Mouse (Mus musculus) cerebellum, adult 2 months (tissue): Measurements from ENCODE around the gene Slc36a4. TPM values are rescaled to one million over a fixed set of nuclear protein-coding genes. Genes with fewer than 3 reads are reported as not detected.

Experiments used
- DNase-seq, 2 experiments: peaks; one replicate each; pipeline ENCODE4 v3.0.0; 2021
- H3K27ac ChIP-seq: fragments of 200-500 bp; 2 replicates; pipeline ENCODE4 v1.5.1; 2012; ENCODE audit warnings: low read length, control low read depth, inconsistent platforms; ENCODE audit not compliant: insufficient read depth
- H3K27me3 ChIP-seq: fragments of 200-500 bp; 2 replicates; pipeline ENCODE4 v1.6.1; 2012; ENCODE audit warnings: inconsistent platforms, mild to moderate bottlenecking, low read length, moderate library complexity; ENCODE audit not compliant: control insufficient read depth, insufficient read depth
- H3K4me1 ChIP-seq: fragments of 200-500 bp; 2 replicates; pipeline ENCODE4 v1.6.1; 2011; ENCODE audit warnings: low read length; ENCODE audit not compliant: control insufficient read depth, insufficient read depth
- H3K4me3 ChIP-seq: fragments of 200-500 bp; replicated peaks from 2 replicates; pipeline ENCODE3; 2011; ENCODE audit warnings: mild to moderate bottlenecking, low read depth, low read length, control low read depth; ENCODE audit not compliant: insufficient read depth
- CTCF ChIP-seq: fragments of 200-500 bp; IDR thresholded peaks from 2 replicates; pipeline ENCODE4 v1.5.1; 2011; ENCODE audit warnings: low read depth, mild to moderate bottlenecking, control low read depth, low read length, moderate library complexity, borderline replicate concordance; ENCODE audit not compliant: insufficient read depth
- POLR2A ChIP-seq: fragments of 200-500 bp; IDR thresholded peaks from 2 replicates; pipeline ENCODE4 v1.6.1; 2011; ENCODE audit warnings: low read length, control low read depth, borderline replicate concordance; ENCODE audit not compliant: insufficient read depth
- WGBS: fragments of 180-500 bp; shearing (Covaris S2); methylation state at CpG from one replicate; pipeline ENCODE4 v1.1.7; 2018; 5-methylcytosine and 5-hydroxymethylcytosine counted together
- polyA plus RNA-seq: library from polyadenylated mRNA; depleted of rRNA; stranded (reverse); fragments of >200 nt; gene quantifications from 2 replicates; pipeline ENCODE4 v1.2.3, GENCODE M21; 2012

Gene Slc36a4
- polyA plus RNA-seq, 1 experiment = 27.3 TPM

DNA sequence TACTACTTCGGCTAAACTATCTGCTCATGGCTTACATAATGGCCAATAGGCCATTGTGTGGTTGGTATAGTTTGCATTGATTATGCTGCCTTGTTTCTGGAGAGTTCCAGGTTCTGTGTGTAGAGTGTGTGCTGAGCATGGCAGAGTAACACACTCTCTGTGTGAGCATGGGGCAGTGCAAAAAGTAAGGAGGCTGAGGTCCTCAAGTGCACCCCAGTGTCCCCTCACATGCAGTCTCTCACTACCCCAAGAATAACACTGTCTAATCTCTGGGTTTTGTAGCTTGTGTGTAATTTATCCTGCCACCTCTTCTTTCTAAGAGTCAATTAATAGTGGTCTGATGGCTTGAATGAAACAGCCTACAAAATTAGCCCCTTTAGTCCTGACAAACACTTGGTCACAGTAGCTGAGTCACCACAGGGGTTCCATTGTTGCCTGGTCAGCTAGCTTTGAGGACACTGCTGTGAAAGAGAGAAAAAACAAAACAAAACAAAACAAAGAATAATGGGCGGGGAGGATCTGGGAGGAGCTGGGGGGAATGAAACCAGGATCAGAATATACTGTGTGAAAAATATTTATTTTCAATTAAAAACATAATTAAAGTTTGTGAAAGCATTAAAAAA lies 36.6 kb downstream of the Slc36a4 start:
- no peak for TF ChIP-seq CTCF
- no peak for TF ChIP-seq POLR2A
- Histone ChIP-seq H3K27me3 (no peaks in the 10 kb centered on the region), H3K27ac (no peak overlapping the region), H3K4me1 (no peaks in the 10 kb centered on the region), H3K4me3 (no peak overlapping the region)
- DNase-seq = no peak
- WGBS = 44% methylated on average over 2 of the region's 2 CpGs

GRCm38 (mm10) chr9:15746636-15747035 lies 37.1 kb downstream of the Slc36a4 start:
- TF ChIP-seq POLR2A (no peak), CTCF (no peak)
- no peak overlapping the region for H3K27ac ChIP-seq
- no peaks in the 10 kb centered on the region for H3K27me3 ChIP-seq
- no peak overlapping the region for H3K4me3 ChIP-seq
- no peaks in the 10 kb centered on the region for H3K4me1 ChIP-seq
- WGBS = 54% methylated on average over 7 of the region's 7 CpGs
- DNase-seq = no peak

DNA sequence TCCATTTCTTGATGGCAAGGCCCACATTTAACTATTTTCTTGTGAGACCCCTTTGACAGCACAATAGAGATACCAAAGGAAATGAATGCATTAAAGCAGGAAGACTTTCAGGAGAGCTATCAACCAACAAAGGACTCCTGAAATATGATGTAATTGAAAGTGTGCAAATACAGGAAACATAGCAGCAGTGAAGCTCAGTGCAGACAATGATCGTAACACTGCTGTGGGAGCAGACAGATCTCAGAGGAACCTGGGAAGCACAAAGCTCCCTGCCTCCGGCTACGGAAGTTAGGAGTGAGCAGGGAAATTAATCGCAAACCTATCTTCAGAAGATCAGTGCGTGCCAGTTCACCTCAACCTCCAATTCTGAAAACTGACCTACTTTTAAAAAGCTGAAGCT lies 38.8 kb downstream of the Slc36a4 start:
- no peak for DNase-seq
- Histone ChIP-seq H3K27me3 (no peaks in the 10 kb centered on the region), H3K4me1 (no peaks in the 10 kb centered on the region), H3K27ac (no peak overlapping the region), H3K4me3 (no peak overlapping the region)
- TF ChIP-seq CTCF = no peak
- no peak for TF ChIP-seq POLR2A
- WGBS = 77% methylated on average over 5 of the region's 5 CpGs

GRCm38 (mm10) chr9:15759318-15759717 lies 49.8 kb downstream of the Slc36a4 start:
- Histone ChIP-seq H3K4me1 (no peaks in the 10 kb centered on the region), H3K27ac (no peak overlapping the region), H3K4me3 (no peak overlapping the region), H3K27me3 (no peaks in the 10 kb centered on the region)
- no peak for DNase-seq
- no peak for TF ChIP-seq POLR2A
- no peak for TF ChIP-seq CTCF

- Histone ChIP-seq H3K27me3 (no peaks in the 10 kb centered on the region), H3K27ac (no peak overlapping the region), H3K4me1 (no peaks in the 10 kb centered on the region), H3K4me3 (no peak overlapping the region)
- TF ChIP-seq POLR2A (no peak), CTCF (no peak)
- WGBS = 45% methylated on average over 5 of the region's 5 CpGs
- DNase-seq = no peak
These were observed 56.8 kb downstream of the Slc36a4 start for GRCm38 (mm10) chr9:15766379-15766778.

DNA sequence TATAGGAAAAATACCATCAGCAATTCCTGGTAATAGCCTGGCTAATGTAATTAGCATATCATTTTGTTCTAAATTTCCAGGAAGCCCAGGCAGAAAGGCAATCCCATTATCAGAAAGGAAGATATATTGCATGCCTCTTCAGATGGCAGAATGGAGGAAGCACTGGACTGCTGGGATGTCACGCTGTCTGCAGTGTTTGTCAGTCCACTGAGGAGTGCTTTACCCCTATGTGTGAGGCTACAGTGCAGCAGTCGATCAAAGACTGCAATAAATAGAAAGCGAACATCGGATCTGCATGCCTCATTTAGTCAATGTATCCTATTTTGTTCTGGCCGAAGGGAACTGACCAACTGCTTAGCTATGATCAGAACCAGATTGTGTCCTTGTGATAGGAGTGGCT lies 57.3 kb downstream of the Slc36a4 start:
- no peak for DNase-seq
- 52% methylated on average over 5 of the region's 5 CpGs for WGBS
- Histone ChIP-seq H3K27me3 (no peaks in the 10 kb centered on the region), H3K4me1 (no peaks in the 10 kb centered on the region), H3K4me3 (no peak overlapping the region), H3K27ac (no peak overlapping the region)
- TF ChIP-seq CTCF = no peak
- TF ChIP-seq POLR2A = no peak

GRCm38 (mm10) chr9:15772766-15773165 lies 63.2 kb downstream of the Slc36a4 start:
- Histone ChIP-seq H3K4me3 (no peak overlapping the region), H3K4me1 (no peaks in the 10 kb centered on the region; the same call in 1 of the 2 replicates), H3K27me3 (no peaks in the 10 kb centered on the region), H3K27ac (no peak overlapping the region)
- 82% methylated on average over 12 of the region's 12 CpGs for WGBS
- TF ChIP-seq POLR2A (no peak), CTCF (no peak)
- DNase-seq = no peak

- WGBS = 38% methylated on average over 3 of the region's 4 CpGs
- no peaks in the 10 kb centered on the region for H3K27me3 ChIP-seq
- no peak for DNase-seq
- no peaks in the 10 kb centered on the region; the same call in 1 of the 2 replicates for H3K4me1 ChIP-seq
- no peak overlapping the region for H3K4me3 ChIP-seq
- H3K27ac ChIP-seq = no peak overlapping the region
- TF ChIP-seq POLR2A = no peak
- TF ChIP-seq CTCF = no peak
These were observed 63.9 kb downstream of the Slc36a4 start for GRCm38 (mm10) chr9:15773426-15773825.

DNA sequence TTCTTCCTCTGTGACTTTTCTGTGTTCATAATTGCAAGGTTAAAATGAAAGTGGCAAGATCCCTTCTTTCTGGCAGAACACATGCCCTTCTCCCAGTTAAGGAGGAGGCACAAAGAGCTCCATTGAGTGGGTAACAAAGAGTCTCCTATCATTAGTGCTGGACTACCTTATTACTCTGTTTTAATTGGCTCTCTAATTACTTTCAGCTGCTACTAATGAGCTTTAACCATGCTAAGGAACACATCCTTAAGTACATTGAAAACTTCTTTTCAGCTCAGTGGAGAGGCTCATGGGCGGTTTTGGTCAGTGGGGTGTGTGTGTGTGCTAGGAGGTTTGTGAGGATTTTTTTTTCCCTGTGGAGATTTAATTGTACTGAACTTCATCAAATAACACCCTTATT lies 65.4 kb downstream of the Slc36a4 start:
- H3K4me1 ChIP-seq = no peaks in the 10 kb centered on the region; the same call in 1 of the 2 replicates
- TF ChIP-seq POLR2A (no peak), CTCF (no peak)
- WGBS = 86% methylated on average over 1 of the region's 1 CpGs
- no peak for DNase-seq
- H3K27ac ChIP-seq = no peak overlapping the region
- no peaks in the 10 kb centered on the region for H3K27me3 ChIP-seq
- H3K4me3 ChIP-seq = no peak overlapping the region
